Mouse (Mus musculus) heart, postnatal 36 days (tissue): ENCODE measurements around the gene Begain. TPM values are rescaled to one million over a fixed set of nuclear protein-coding genes. Genes with fewer than 3 reads are reported as not detected.

Experiments used
- DNase-seq, 2 experiments: peaks; one replicate each; pipeline ENCODE4 v3.0.0; 2021 to 2022
- intact Hi-C: fragments of 180-260 bp; cut with DNase I; formaldehyde crosslinking; loops from one replicate; pipeline ENCODE4 v1.15.1; 2025
- total RNA-seq, 2 experiments: library from RNA; stranded (reverse); gene quantifications; 2 replicates each; pipeline ENCODE4 v1.2.3; 2021

The Begain gene
- under 1 TPM in 1 of 2 experiments, not detected in 1; 0.22 TPM for total RNA-seq

DNA sequence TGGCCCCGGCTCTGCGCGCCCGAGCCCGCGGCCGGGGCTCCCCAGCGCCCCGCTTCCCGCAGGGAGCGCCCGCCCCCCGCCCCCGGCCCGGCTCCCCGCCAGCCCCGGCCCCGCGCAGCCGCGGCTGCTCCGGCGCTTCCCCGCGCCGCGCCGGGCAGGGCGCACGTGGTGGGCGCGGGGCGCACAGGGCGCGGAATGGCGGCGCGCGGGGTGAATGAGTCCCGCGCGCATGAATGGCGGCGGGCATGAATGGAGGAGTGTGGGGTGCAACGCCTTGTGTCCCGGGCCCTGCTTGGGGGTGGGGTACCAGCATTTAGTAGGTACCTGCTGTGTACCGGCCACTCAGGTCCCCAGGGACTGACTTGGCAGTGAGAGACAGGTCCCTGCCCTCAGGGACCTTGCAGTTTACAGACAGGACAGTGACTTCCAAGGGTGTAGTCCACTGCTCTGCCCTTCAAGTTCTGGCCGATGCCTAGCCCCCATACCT, at the start of gene Begain:
Begain (minus strand) TSS at position 51 of the 487 bp plus-strand sequence.
- no peak for DNase-seq
- intact Hi-C loops: no loop called here

DNA sequence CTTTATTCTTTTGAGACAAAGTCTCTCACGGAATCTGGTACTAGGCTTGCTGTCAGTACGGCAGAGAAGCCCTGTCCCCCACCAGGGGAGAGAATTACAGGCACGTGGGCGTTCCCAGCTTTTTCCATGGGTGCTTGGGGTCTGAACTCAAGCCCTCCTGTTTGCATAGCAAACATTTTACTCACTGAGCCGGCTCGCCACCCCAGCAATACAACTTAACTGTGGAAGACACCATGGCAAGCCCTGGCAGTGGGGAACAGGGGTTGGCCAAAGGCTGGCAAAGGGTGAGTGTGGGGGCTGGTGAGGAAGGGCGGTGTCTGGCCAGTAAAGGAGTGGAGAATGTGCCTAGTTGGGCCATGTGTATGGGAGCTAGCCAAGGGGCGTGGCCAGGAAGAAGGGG, 47.7 kb upstream of the Begain start:
- intact Hi-C loops: no loop called here
- no peak for DNase-seq

DNA sequence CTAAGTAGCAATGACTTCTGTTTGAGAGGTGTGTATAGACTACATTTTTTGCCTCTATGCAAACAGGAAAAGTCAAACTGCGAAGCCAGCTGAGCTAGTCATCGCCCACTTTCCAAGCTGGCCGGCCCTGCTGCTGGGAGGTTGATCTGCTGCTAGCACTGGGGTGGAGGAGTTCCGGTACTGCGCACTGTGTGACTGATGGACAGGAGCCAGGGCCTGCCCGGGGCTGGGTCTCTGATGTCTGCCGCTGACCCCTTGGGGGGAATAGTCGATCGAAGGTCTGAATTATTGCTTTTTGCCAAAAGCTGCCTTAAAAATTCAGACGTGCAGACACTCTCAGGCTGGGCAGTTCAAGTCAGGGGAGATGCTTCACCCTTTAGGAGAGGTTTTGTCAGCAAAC, 47.1 kb upstream of the Begain start:
- intact Hi-C loops: no loop called here
- no peak for DNase-seq

DNA sequence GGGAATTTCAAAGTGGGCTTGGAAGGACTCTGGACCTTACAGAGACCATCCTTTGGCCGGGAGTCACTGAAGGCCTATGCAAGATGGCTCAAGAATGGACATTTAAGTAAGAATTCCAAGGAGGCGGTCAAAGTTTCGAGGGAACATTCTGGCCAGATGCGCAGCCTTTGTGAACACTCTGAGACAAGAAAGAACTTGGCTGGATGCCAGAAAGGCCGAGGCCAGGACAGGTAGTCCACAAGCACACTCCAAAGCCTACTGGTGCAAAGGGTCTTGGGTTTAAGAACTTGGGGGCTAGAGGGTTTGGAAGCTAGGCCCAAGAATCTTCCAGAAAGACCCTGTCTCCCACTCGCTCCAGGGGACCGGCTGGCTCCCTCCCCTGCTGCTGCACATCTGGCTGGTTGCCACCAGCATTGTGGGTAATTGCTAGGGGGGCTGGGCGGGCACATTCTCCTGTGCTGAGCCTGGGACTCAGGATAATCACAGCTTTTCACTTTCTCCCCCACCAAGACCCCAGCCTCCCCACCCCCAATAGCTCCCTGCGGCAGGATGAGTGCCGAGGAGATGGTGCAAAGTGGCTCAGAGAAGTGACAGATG, 45.1 kb upstream of the Begain start:
- no peak for DNase-seq
- intact Hi-C loops: no loop called here

DNA sequence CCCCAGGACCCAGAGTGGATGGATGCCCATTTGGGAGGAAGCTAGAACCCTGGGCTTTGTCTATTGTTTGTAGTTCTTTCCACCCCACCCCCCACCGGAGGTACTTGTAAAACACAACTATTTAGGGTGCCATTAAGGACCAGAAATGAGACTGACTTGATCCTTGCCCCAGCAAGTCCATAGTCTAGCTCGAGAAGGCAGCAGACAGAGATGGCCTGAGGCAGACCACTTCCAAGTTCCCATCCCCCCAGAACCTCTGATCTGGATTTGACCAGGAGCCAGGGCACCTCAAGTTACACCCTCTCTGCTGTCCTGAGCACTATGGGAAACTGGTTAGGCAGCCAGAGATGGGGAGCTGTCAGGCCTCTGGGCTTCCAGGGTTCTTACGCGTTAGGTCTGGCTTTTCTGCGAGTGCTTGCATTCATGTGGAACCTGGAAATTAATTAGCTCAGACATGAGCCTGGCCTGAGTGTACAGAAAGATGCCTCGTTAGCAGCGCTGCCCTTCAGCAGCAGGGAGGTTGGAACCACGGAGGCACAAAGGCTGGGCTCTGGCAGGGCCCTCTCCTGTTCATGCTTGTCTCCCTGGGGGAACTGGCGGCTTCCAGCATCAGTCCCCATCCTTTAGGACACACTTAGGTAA, 44.5 kb upstream of the Begain start:
- DNase-seq: no peak
- intact Hi-C loops: no loop called here

DNA sequence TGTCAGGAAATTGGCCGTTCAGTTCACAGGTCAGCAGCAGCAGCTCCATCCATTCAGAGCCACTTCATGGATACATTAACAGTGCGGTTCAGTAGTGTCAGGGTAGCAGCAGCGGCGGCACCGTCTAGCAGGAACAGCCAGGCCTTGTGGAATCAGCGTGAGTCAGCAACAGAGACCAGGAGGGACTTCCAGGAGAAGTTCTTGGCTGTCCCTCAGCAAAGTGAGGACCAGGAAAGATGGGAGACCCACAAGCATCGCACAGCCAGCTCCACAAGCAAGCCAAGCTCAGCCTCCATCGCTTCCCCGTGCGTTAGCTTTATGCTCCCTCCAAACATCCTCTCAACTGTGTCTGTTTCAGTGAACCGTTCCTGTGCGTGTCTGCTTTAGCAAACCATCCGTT, 40.9 kb upstream of the Begain start:
- DNase-seq: no peak
- intact Hi-C loops: no loop called here

DNA sequence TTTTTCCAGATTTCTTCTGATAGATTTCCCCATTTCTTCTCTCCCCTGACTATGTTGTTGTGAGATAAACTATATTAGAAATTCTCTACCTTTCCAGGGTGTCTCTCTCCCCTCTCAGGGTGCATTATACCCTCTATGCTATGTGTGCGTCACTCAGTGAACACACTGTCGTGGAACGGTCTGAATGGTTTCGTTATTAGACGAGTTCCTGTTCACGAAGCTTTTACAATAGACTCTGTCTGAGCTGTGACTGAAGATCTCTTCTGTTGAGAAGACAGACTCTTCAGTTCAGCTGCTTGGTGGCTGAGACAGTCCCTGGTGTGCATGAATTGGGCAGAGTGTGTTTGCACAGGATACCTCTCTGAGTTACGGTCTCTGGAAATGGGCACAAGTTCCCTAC, 32.4 kb upstream of the Begain start:
- intact Hi-C loops: no loop called here
- no peak for DNase-seq

DNA sequence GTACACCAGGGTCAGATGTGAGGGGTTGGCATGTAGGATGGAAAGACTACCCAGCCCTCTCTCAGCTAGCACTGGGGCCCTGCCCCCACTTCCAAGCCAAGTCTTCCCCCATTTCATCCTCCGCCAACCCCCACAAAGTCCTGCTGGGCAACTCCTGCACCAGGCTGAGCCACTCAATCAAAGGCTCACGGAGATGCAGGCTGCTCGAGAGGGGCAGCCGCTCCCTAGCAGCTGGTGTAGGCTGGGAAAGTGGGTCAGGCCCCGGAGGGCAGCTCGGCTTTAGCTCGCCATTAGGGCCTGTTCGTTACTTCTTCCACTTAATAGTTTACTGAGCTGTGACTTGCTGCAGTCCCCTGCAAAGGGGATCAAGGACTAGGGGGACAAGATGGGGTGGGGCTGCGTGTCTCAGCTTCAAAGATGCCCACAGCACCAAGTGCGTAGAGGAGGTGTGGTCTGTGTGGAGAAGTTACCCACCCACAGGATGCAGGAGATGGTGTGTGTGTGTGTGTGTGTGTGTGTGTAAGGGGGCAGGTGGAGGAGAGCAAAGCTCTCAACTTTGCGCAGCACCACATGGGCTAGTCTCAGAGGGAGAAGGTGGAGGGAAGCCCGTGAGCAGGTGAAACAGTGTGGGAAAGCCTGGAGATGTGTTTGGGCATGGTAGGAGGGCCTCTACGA, 22.6 kb upstream of the Begain start:
- DNase-seq: no peak
- intact Hi-C loops: no loop called here

DNA sequence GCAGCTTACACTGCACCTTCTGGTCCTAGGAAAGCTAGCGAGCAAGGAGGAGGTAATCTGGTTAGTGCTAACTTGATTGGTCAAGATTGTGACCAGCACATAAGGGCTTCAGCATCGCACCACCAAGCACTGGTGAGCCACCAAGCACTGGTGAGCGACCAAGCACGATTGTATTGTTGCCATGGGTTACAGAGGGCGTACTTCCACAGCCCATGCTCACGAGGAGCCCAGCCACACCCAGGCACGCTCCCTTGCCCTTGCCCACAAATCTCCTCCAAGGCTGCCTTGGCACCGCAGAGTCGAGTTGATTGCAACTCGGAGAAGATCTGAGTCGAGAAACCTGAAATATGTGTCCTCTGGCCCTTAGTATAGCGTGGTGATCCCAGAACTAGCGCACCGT, 22.0 kb upstream of the Begain start:
- intact Hi-C loops: no loop called here

DNA sequence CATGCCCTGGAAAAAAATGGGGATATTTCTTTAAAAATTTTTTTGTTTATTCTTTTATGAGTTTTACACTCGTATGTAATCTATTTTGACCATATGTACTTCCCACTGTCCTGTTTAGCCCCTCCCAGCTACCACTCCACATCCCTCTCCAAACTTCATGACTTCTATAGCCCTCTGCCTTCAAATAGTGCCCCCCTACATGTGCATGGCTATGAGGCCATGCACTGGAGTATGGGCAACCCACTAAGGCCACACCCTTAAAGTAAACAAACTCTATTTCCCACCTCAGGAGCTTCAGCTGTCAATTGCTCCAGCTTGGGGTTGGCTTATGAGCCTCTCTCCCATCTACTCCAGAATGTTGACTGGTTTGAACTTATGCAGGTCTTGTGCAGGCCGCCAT, 18.1 kb upstream of the Begain start:
- no peak for DNase-seq
- intact Hi-C loops: no loop called here

More for the DNA sequence above, 22.0 kb upstream of the Begain start:
- no peak for DNase-seq

DNA sequence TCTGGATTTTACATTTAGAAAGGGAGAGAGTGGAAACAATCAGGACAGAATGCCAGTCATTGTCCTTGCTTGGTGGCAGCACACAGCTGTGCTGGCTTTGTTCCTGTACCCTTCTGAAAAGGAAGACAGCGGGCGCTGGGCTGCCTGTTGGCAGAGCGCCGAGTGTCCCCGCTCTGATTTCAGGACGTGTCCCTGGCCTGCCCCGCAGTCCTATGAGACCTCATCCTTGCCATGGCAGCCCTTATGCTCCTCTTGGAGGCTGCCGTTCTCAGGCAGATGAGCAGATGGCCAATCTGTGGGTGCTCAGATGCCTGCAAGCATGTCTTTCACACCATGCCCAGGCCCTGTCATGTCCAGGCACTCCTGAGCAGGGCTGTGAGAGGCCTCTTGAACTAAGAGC, 17.7 kb upstream of the Begain start:
- DNase-seq: no peak
- intact Hi-C loops: no loop called here

DNA sequence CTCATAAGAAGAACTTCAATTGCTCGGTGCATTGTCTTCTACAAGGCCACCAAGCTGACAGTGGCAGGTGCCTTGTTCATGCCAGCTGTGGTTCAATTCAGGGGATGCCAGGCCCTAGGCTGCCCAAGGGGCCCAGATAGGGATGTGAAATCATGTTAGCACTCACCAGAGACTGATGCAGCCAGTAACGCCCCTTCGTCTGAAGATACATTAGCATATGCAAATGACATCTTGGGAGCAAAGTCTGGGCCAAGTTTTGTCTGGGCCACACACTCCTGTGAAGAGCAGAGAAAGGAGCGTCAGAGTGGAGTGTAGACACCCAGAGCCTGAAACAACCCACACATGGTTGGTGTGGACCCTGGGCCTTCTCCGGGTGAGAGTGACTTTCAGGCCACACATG, 17.0 kb upstream of the Begain start:
- intact Hi-C loops: no loop called here
- no peak for DNase-seq

DNA sequence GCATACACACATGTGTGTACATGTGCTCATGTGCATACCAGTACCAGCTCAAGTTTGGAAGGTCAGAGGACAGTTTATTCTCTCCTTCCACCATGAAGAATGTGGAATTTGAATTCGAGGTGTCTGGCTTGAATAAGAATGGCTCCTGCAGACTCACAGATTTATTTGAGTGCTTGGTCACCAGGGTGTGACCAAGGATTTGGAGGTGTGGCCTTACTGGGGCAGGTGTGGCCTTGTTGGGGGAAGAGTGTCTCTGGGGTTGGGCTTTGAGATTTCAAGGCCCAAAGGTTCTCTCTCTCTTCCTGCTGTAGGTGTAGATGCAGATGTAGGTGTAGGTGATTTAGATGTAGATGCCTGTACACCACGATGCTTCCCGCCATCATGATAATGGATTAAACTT, 15.5 kb upstream of the Begain start:
- intact Hi-C loops: no loop called here
- DNase-seq: no peak

DNA sequence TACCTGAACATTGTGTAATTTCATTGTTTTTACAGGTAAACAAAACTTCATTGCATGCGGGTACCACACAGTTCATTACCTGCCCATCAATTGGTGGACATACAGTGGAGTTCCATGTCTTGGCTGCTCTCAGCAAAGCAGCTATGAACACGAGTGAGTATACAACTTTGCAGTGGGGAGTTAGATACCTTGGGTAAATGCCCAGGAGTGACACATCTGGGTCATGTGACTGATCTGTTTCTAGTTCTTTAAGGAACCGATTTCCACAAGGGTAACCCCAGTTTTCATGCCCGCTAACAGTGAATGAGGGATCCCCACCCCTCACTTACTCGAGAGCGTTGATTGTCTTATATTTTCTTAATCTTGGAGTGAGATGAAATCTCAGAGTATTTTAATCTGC, 9.0 kb upstream of the Begain start:
- intact Hi-C loops: no loop called here

DNA sequence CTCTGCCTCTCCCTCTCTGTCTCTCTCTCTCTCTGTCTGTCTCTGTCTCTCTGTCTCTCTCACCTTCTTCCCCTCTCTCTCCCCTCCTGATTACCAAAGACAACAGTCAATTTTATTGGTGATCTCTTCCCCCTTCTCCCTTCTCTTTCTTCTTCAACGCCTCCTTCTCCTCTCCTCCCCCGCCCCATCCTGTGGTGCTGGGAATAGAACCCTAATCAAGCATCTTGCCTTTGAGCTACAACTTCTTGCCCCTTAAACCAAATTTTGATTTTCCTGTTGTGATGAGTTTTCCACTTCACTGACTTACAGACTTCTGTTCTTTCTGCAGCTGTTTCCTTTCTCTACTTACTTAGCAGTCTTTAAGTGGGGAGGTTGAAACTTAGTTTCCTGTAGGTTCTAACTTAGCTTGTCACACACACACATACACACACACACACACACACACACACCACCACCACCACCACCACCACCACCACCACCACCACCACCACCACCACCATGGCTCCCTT, 6.8 kb upstream of the Begain start:
- intact Hi-C loops: no loop called here
- DNase-seq: no peak

More for the DNA sequence above, 9.0 kb upstream of the Begain start:
- no peak for DNase-seq

DNA sequence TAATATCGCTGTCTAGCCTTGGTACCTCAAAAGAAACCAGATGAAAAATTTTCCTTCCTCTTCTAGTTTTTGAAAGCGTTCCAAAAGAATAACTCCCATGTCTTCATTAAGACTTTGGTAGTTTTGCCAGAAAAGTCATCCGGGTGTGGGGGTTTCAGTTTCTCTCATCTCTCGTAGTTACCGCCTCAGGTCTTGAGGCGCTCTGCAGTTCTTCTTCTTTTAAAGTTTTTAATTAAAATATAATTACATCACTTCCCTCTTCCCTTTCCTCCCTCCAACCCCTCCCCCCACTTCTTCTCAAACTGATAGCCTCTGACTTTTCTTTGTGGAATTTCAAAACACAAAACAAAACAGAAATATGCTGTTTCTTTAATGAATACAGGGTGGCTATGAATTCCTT, 6.1 kb upstream of the Begain start:
- intact Hi-C loops: no loop called here
- no peak for DNase-seq

DNA sequence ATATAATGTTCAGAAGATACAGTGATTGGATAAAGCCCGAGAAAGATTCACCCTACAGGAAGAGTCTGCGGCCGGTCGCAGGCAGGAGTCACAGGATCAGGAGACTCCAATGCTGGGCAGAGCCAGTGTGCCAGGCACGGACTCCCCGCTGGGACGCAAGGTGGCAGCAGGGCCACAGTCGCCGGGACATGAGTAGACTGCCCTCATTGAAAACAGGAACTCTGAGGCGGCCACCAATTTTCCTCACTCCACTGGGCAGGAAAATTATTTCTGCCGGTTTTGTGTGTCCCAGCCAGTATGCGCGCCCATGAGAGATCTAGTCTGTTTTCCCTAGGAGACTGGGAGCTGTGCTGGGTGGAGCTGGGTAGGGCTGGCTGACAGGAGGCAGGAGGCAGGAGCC, 3.2 kb upstream of the Begain start:
- no peak for DNase-seq
- intact Hi-C loops: no loop called here

DNA sequence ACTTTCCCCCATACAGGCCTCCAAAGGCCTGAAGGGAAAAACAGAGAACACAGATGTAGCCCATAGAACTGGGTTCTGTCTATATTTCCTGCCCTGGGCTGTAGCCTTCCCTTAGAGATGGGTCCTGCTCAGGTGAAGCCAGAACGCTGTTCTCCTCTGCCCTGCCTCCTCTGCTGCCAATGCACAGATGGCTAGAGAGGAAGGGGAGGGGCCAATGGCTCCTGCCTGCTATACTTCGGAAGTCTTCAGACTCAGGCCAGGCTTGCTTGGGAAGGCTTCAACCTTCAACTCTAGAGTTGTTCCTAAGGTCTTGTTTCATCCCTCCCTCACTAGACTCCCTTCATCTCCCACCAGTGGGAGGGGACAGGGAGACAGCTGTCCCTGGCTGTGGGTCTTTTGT, 1.7 kb upstream of the Begain start:
- no peak for DNase-seq
- intact Hi-C loops: no loop called here

DNA sequence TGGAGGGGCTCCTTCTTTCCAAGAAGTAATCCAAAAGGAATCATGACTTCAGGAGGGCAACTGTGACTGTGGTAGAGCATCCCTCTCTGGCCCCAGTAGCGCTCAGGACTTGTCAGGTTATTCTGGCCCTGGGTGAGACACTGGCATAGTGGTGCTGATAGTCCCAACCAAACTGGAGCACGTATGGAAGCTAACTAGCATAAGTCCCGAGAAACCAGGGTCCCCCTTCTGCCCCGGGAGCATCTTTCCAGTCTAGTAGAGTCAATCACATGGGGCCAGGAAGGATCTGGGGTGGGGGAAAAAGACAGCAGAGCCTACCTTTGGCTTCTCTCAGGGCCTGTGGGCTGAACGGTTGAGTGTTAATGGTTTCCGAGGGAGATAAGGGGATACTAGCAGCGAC, 721 bp upstream of the Begain start:
- intact Hi-C loops: no loop called here
- no peak for DNase-seq

DNA sequence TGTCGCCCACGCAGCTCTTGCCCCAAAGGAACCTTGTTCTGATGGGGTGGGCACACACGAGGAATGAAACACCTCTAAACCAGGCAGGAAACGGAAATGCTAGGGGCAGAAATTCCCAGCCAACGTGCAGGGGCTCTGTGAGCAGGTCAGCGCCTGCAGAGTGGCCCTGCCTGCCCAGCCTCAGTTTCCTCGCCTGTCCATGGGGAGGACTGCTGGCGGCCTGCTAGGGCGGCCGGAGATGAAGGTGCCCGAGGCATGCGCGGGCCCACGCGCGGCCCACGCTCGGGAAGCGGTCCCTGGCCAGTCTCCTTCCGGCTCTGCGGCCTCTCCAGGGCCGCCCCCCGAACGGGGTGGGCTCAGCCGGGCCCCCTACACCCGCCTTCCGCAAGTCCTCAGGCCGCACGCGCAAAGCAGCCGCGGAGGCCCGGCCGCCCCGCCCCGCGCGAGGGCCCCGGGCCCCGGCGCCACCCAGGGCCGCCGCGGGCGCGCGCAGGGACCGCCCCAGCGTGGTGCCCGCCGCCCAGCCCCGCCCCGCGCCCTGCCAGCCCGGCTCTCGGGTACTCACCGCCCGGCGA, 369 bp downstream of the Begain start:
- peak in 1 of 2 experiments; percentile 9 for DNase-seq
- intact Hi-C loops: no loop called here

DNA sequence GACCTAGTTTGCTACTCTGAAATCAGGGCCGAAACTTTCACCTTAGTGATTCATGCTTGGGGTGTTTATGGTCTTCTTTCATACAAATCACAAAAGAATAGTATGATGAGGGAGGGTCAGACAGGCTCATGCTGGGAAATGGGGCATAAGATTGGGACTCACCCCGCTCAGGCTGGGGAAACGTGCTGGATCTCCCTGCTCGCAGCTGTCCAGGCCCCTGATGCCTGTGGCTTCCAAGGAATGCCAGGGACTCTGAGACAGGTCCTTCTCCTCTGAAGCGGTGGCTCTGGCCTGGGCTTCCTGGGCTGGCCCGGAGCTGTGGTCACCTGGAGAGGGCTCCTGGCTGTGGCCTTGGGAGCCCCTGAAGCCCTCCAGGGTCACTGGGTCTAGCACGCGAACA, 9.4 kb downstream of the Begain start:
- intact Hi-C loops: no loop called here
- no peak for DNase-seq

DNA sequence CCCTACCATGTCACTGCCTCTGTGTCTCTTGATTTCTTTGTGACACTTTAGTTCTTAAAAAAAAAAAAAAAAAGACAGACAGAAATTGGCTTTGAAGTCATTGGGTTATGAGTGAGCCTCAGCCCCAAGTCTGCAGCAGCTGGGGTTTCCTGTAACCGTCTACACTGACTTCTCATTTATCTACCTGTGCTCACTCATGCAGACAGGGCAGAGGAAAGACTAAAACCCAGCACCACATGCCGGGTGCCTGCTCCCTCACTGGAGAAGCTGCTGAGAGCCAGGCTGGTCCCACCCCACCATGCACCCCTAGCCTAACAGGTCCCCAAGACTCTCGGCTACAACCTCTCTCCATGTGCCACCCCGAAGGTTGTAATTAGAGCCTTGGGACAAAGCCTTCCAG, 10.3 kb downstream of the Begain start:
- DNase-seq: no peak
- intact Hi-C loops: no loop called here
